Mouse (Mus musculus): Measurements from ENCODE around the gene Pxylp1. TPM values are rescaled to one million over a fixed set of nuclear protein-coding genes. Genes with fewer than 3 reads are reported as not detected.

Gene Pxylp1
- polyA plus RNA-seq, 1 experiment = 10.9 TPM

GRCm38 (mm10) chr9:96851634-96852033 is 40.8 kb downstream of the Pxylp1 start:
- TF ChIP-seq CTCF (IDR thresholded peaks at IDR 0.05; ENCODE audit: extremely low read depth, insufficient read depth, low read length) (no peak), POLR2A (IDR thresholded peaks at IDR 0.05; ENCODE audit: extremely low read depth, insufficient read depth, low read length) (no peak)
- no peak overlapping the region for H3K4me3 ChIP-seq (ENCODE audit: insufficient read depth, low read length)
- H3K27ac ChIP-seq (ENCODE audit: insufficient read depth, low read length) = no peak overlapping the region
- H3K4me1 ChIP-seq (ENCODE audit: control insufficient read depth, insufficient read depth, low read length) = peaks cover 4% of the 10 kb centered on the region; the same call in 1 of the 2 replicates

- no peak overlapping the region for H3K27ac ChIP-seq (ENCODE audit: insufficient read depth, low read length)
- TF ChIP-seq CTCF (IDR thresholded peaks at IDR 0.05; ENCODE audit: extremely low read depth, insufficient read depth, low read length) (no peak), POLR2A (IDR thresholded peaks at IDR 0.05; ENCODE audit: extremely low read depth, insufficient read depth, low read length) (no peak)
- no peak overlapping the region for H3K4me3 ChIP-seq (ENCODE audit: insufficient read depth, low read length)
- H3K4me1 ChIP-seq (ENCODE audit: control insufficient read depth, insufficient read depth, low read length) = peaks cover 4% of the 10 kb centered on the region; the same call in 1 of the 2 replicates
Measured at GRCm38 (mm10) chr9:96851036-96851435, 41.4 kb downstream of the Pxylp1 start.

GRCm38 (mm10) chr9:96849012-96849411 is 43.5 kb downstream of the Pxylp1 start:
- Histone ChIP-seq H3K4me1 (ENCODE audit: control insufficient read depth, insufficient read depth, low read length) (peaks cover 5% of the 10 kb centered on the region; the same call in 1 of the 2 replicates), H3K27ac (ENCODE audit: insufficient read depth, low read length) (no peak overlapping the region), H3K4me3 (ENCODE audit: insufficient read depth, low read length) (no peak overlapping the region)
- no peak for TF ChIP-seq CTCF (IDR thresholded peaks at IDR 0.05; ENCODE audit: extremely low read depth, insufficient read depth, low read length)
- TF ChIP-seq POLR2A (IDR thresholded peaks at IDR 0.05; ENCODE audit: extremely low read depth, insufficient read depth, low read length) = no peak

DNA sequence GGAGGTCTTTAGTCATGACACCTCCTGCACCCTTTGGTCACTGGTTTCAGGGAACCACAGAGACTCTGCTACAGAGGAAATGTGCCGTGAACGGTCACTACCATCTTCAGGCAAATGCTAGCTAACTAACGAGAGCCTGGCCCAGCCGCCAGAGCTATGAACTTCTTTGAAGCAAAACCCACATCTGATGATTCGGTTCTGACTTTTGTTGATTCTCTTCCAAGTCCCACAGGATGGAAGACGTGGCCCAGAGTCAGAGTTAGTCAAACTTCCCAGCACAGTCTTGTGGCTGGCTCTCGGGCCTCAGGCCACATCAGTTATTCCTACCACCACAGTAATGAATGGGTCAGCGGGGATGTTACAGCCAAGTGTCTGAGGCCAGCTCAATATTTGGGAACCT is 46.1 kb downstream of the Pxylp1 start:
- Histone ChIP-seq H3K27ac (ENCODE audit: insufficient read depth, low read length) (no peak overlapping the region), H3K4me3 (ENCODE audit: insufficient read depth, low read length) (no peak overlapping the region), H3K4me1 (ENCODE audit: control insufficient read depth, insufficient read depth, low read length) (peaks cover 1% of the 10 kb centered on the region; the same call in 1 of the 2 replicates)
- TF ChIP-seq POLR2A (IDR thresholded peaks at IDR 0.05; ENCODE audit: extremely low read depth, insufficient read depth, low read length) (no peak), CTCF (IDR thresholded peaks at IDR 0.05; ENCODE audit: extremely low read depth, insufficient read depth, low read length) (no peak)

- Histone ChIP-seq H3K27ac (ENCODE audit: insufficient read depth, low read length) (no peak overlapping the region), H3K4me1 (ENCODE audit: control insufficient read depth, insufficient read depth, low read length) (peaks cover 1% of the 10 kb centered on the region; the same call in 1 of the 2 replicates), H3K4me3 (ENCODE audit: insufficient read depth, low read length) (no peak overlapping the region)
- no peak for TF ChIP-seq POLR2A (IDR thresholded peaks at IDR 0.05; ENCODE audit: extremely low read depth, insufficient read depth, low read length)
- no peak for TF ChIP-seq CTCF (IDR thresholded peaks at IDR 0.05; ENCODE audit: extremely low read depth, insufficient read depth, low read length)
Measured at GRCm38 (mm10) chr9:96844798-96845209, 47.7 kb downstream of the Pxylp1 start.

DNA sequence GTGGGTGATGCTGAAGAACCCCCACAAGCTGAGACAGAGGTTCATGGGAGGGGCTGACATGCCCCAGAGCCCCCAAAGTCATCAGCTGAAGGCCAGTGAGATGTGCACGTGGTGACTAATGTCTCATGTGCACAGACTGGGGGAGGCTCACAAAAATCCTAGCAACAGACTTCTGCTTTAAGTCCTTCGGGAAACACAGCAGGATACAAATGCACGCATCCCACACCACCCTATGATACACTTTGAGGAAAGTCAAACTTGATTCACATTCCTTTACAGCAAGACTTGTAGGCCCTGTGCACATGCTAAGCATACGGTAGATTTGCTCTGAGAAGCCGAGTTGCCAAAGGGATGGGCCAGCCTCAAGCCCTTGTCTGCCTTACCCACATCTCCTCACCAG is 53.1 kb downstream of the Pxylp1 start:
- H3K4me1 ChIP-seq (ENCODE audit: control insufficient read depth, insufficient read depth, low read length) = 0 out of 2 replicates have a peak, but pooled peaks cover 2% of the 10 kb centered on the region
- no peak overlapping the region for H3K4me3 ChIP-seq (ENCODE audit: insufficient read depth, low read length)
- H3K27ac ChIP-seq (ENCODE audit: insufficient read depth, low read length) = no peak overlapping the region
- TF ChIP-seq POLR2A (IDR thresholded peaks at IDR 0.05; ENCODE audit: extremely low read depth, insufficient read depth, low read length) (no peak), CTCF (IDR thresholded peaks at IDR 0.05; ENCODE audit: extremely low read depth, insufficient read depth, low read length) (no peak)

DNA sequence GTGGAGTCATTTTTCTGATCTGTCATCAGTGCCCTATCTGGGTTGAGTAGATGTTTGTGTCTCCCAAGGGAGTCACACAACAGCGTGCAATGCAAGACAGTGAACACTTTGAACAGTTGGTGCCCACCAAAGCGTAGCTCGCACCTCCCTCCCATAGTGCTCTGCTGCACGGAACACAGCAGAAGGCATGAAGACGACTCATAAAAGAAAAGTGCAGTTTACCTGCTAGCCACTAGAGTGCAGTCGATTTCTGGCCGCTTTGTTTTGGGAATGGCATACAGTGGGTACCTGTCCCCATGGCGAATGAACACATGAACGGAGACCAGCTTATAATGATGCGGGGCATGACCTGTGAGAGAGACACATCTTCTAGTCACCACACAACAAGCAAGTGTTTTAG is 53.6 kb downstream of the Pxylp1 start:
- Histone ChIP-seq H3K4me3 (ENCODE audit: insufficient read depth, low read length) (no peak overlapping the region), H3K27ac (ENCODE audit: insufficient read depth, low read length) (no peak overlapping the region), H3K4me1 (ENCODE audit: control insufficient read depth, insufficient read depth, low read length) (0 out of 2 replicates have a peak, but pooled peaks cover 2% of the 10 kb centered on the region)
- TF ChIP-seq POLR2A (IDR thresholded peaks at IDR 0.05; ENCODE audit: extremely low read depth, insufficient read depth, low read length) = no peak
- TF ChIP-seq CTCF (IDR thresholded peaks at IDR 0.05; ENCODE audit: extremely low read depth, insufficient read depth, low read length) = peak; percentile 81

DNA sequence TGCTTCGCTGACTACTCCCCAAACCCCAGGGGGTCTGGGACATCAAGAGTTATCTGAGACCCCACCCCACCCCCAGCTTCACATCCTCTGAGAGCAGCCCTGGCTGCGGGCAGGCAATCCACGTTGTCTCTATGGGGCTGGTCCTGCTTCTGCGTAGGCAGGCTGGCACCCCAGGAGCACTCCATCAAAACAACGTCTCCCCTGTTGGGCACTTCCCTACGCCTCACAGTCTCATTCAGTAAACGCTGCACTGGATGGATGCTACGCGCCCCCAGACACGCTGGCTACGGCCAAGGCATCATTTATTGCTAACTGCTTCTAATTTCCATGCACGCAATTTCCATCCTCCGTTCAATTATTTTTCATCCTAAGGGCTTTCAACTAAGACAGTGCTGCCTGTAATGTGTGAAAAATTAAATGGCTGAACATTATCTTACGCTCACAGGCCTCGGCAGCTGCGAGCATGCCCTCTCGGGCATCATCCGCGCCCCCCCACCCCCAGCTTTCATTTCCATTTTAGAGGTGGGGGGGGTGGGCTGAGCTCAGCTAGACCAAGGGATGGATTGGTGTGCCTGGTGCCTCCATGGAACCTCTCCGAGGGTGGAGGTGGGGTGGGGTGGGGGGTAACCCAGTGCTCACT is 54.6 kb downstream of the Pxylp1 start:
- Histone ChIP-seq H3K4me1 (ENCODE audit: control insufficient read depth, insufficient read depth, low read length) (0 out of 2 replicates have a peak, but pooled peaks cover 2% of the 10 kb centered on the region), H3K27ac (ENCODE audit: insufficient read depth, low read length) (no peak overlapping the region), H3K4me3 (ENCODE audit: insufficient read depth, low read length) (no peak overlapping the region)
- TF ChIP-seq CTCF (IDR thresholded peaks at IDR 0.05; ENCODE audit: extremely low read depth, insufficient read depth, low read length) = no peak
- TF ChIP-seq POLR2A (IDR thresholded peaks at IDR 0.05; ENCODE audit: extremely low read depth, insufficient read depth, low read length) = no peak

DNA sequence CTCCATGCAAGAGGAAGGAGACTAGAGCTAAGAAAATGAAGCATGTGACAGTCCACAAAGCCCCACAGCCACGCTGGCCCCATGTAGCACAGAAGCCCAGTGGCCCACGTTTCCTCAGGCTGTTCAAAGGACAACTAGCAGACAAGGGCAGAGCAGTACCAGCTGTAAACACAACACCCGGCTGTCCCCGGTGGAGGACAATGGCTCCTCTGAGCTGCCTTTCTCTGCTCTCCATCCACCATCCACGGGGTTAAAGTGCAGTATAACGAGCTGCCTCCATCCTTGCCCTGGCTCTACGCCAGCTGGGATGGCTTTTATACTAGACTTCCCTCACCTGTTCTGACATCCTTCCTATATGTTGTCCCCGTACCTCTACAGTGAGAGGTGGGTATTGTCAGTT is 55.5 kb downstream of the Pxylp1 start:
- TF ChIP-seq CTCF (IDR thresholded peaks at IDR 0.05; ENCODE audit: extremely low read depth, insufficient read depth, low read length) (no peak), POLR2A (IDR thresholded peaks at IDR 0.05; ENCODE audit: extremely low read depth, insufficient read depth, low read length) (no peak)
- Histone ChIP-seq H3K27ac (ENCODE audit: insufficient read depth, low read length) (no peak overlapping the region), H3K4me1 (ENCODE audit: control insufficient read depth, insufficient read depth, low read length) (0 out of 2 replicates have a peak, but pooled peaks cover 2% of the 10 kb centered on the region), H3K4me3 (ENCODE audit: insufficient read depth, low read length) (no peak overlapping the region)

DNA sequence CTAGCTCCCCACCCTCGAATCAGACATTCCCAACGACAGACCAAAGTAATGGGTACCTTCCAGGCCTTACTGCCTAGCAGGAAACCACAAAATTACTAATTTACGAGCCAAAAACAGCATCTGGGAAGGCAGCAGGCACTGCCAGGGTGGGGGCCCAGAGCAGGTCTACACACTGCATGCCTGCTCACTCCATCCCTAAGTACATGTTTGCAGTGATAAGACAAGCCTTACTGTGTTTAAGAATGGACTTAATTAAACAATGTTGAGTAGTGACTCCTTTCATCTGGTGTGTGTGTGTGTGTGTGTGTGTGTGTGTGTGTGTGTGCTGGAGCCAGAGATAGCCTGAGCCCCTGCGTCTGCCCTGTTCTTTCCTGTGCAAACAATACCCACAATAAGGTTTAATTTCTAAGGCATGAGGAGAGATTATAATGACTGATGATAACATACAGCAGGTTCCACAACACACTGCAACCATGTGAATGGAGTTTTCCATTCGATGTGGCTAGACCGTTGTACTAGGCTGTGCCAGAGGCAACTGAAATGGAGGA is 57.0 kb downstream of the Pxylp1 start:
- no peak for TF ChIP-seq POLR2A (IDR thresholded peaks at IDR 0.05; ENCODE audit: extremely low read depth, insufficient read depth, low read length)
- TF ChIP-seq CTCF (IDR thresholded peaks at IDR 0.05; ENCODE audit: extremely low read depth, insufficient read depth, low read length) = no peak

More for the DNA sequence above, 57.0 kb downstream of the Pxylp1 start:
- Histone ChIP-seq H3K27ac (ENCODE audit: insufficient read depth, low read length) (no peak overlapping the region), H3K4me1 (ENCODE audit: control insufficient read depth, insufficient read depth, low read length) (0 out of 2 replicates have a peak, but pooled peaks cover 2% of the 10 kb centered on the region), H3K4me3 (ENCODE audit: insufficient read depth, low read length) (no peak overlapping the region)
